Mouse (Mus musculus): ENCODE results near the gene Sfswap. TPM values are rescaled to one million over a fixed set of nuclear protein-coding genes. Genes with fewer than 3 reads are reported as not detected.
"Not testable (repeated sequence)": the region's sequence is repeated elsewhere in the genome, so short reads cannot be mapped to it uniquely, and the experiment has no call there.

Sfswap gene
- polyA plus RNA-seq, 1 experiment from 2014 or later = 71.8 TPM

DNA sequence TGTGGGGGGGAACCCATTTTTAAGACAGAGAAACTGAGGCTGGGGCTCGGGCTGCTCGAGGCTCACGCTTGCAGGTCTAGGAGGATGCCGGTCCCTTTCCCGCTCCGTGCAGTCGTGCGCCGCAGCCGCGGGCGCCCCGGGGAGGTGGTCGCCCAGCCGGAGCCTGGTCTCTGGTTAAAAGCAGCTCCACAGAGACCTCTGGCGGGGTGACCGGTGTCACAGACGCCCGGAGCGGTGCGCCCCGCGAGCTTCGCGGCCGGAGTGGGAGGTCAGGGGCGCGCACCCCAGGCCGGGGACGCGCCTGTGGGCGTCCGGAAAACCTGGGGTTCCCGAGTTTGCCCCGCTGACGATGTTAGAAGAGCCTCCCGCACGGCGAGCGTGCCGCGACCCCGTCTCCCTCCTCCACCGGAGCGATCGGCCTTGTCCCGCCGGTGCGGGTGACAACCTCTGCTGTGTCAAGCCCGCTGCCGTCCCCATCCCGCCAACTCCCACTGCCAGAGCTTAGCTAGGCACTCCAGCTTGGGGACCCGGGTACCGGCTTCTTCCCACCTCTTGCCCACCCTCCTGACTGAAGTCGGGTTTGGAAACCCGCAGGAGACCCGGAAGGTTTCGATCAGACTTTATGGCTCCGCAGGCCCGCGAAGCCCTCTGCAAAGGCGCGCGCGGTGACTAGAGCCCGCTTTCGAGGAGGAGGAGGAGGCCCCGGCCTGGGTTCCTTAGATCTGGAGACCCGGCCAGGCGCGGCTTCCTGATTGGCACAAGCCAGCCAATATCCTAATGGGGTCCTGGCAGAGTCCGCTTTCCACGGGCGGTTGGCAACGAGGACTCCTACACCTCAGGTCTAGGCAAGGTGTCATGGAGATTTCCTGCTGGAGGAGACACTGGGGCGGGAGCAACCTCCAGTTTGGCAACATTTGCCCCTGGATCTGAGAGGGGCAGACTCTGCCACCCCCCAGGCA lies 83.8 kb downstream of the Sfswap start:
- peaks cover 37% of the 10 kb centered on the region for H3K27me3 ChIP-seq
- DNase-seq (ENCODE audit: low read depth, low spot score) = no peak
- ChIA-PET CTCF (interaction anchor here (0.6 to 2.3 kb wide), 7 partner anchors 8 to 523 kb away, joined by 3 to 11 read pairs (median 3); no protein-coding TSS in a partner anchor), POLR2A (no interaction called here)
- in situ Hi-C loops (cut with MboI; ENCODE audit: low pct_unique_long_range_greater_than_20kb) = loop anchor here (5.0 to 10.0 kb wide), 4 partner anchors 170 to 523 kb away; no protein-coding TSS in a partner anchor
- peak; percentile 0 for ATAC-seq
- TF ChIP-seq CTCF (IDR thresholded peaks at IDR 0.05) = no peak

GRCm38 (mm10) chr5:129586016-129586415 lies 85.0 kb downstream of the Sfswap start:
- ATAC-seq (peak; percentile 33), DNase-seq (ENCODE audit: low read depth, low spot score) (no peak)
- no peak for TF ChIP-seq CTCF (IDR thresholded peaks at IDR 0.05)
- peaks cover 42% of the 10 kb centered on the region for H3K27me3 ChIP-seq
- ChIA-PET POLR2A (no interaction called here), CTCF (interaction anchor here (0.6 to 2.3 kb wide), 19 partner anchors 13 to 527 kb away, joined by 3 to 11 read pairs (median 3); no protein-coding TSS in a partner anchor)
- in situ Hi-C loops (cut with MboI; ENCODE audit: low pct_unique_long_range_greater_than_20kb) = loop anchor here (5.0 to 10.0 kb wide), 4 partner anchors 171 to 524 kb away; no protein-coding TSS in a partner anchor

DNA sequence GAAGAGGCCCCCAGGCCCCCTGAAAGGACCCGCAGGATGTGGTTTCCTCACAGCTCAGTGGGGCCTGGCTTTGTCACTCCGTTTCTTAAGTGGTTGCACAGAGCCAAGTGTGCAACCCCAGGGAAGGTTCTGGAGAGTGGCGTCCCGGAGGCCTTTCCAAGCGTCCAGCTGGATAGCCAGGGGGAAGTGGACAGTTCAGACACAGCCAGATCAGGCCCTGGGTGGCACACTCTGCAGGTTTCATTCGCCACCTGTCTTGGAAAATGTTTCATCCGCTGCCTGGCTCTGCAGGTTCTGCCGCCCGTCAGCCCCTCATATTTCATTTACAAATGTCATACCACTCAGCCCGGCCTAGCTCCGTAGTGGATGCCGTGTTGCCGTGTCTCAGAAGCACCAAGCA lies 85.5 kb downstream of the Sfswap start:
- peaks cover 46% of the 10 kb centered on the region for H3K27me3 ChIP-seq
- no peak for TF ChIP-seq CTCF (IDR thresholded peaks at IDR 0.05)
- ATAC-seq (no peak), DNase-seq (ENCODE audit: low read depth, low spot score) (no peak)
- in situ Hi-C loops (cut with MboI; ENCODE audit: low pct_unique_long_range_greater_than_20kb) = loop anchor here (5.0 to 10.0 kb wide), 4 partner anchors 172 to 524 kb away; no protein-coding TSS in a partner anchor
- CTCF ChIA-PET = interaction anchor here (0.6 to 2.3 kb wide), 19 partner anchors 13 to 527 kb away, joined by 3 to 11 read pairs (median 3); no protein-coding TSS in a partner anchor
- POLR2A ChIA-PET = no interaction called here

GRCm38 (mm10) chr5:129590915-129591314 lies 89.9 kb downstream of the Sfswap start:
- ATAC-seq (no peak), DNase-seq (ENCODE audit: low read depth, low spot score) (no peak)
- in situ Hi-C loops (cut with MboI; ENCODE audit: low pct_unique_long_range_greater_than_20kb) = no loop called here
- TF ChIP-seq CTCF (IDR thresholded peaks at IDR 0.05) = no peak
- ChIA-PET CTCF (interaction anchor here (1.4 kb wide), 1 partner anchor 528 kb away, joined by 5 read pairs; no protein-coding TSS in a partner anchor), POLR2A (no interaction called here)
- peaks cover 46% of the 10 kb centered on the region for H3K27me3 ChIP-seq

DNA sequence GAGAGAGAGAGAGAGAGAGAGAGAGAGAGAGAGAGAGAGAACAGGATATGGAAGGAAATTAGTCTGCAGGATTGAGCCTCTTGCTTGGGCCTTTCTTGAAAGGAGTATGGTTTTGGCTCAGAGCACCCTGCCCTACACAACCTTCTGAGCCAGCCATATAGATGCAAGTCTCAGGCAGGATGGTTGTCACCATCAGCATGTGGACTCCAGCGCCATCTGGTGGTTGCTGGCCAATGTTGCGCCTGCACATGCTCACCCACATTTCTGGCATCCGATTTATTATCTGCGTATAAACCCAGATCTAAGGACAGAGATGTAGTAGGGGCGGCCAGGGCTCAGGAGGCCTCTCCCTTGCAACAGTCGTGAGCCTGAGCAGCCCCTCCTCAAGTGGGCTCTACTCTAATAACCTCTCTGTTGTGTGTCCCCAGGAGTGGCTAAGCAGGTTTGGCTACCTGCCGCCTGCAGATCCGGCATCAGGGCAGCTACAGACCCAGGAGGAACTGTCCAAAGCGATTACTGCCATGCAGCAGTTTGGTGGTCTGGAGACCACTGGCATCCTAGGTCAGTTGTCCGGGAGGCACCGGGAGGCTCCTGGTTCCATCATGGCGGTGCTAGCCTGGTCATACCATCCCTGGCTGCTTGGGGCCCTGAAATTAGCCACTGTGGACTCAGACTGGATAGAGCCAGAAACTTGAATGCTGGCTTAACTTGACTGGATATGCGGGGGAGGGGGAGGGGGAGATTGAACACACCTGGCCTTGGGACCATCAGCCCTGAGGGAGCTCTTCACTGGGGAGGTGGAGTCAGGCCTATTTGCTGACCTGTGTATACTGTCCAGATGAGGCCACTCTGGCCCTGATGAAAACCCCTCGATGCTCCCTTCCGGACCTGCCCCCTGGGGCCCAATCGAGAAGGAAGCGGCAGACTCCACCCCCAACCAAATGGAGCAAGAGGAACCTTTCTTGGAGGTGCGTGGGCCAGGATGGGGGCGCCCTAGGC lies 93.4 kb downstream of the Sfswap start:
- in situ Hi-C loops (cut with MboI; ENCODE audit: low pct_unique_long_range_greater_than_20kb) = no loop called here
- TF ChIP-seq CTCF (IDR thresholded peaks at IDR 0.05) = no peak
- peaks cover 26% of the 10 kb centered on the region for H3K27me3 ChIP-seq
- ChIA-PET CTCF (interaction anchor here (0.7 to 2.3 kb wide), 6 partner anchors 8 to 798 kb away, joined by 3 to 8 read pairs (median 6); no protein-coding TSS in a partner anchor), POLR2A (interaction anchor here (0.7 kb wide), 1 partner anchor 42 kb away, joined by 10 read pairs; no protein-coding TSS in a partner anchor)
- ATAC-seq (peak; percentile 55), DNase-seq (ENCODE audit: low read depth, low spot score) (no peak)

GRCm38 (mm10) chr5:129602071-129602487 lies 101.1 kb downstream of the Sfswap start:
- ChIA-PET CTCF (interaction anchor here (0.7 to 1.9 kb wide), 6 partner anchors 9 to 424 kb away, joined by 3 to 7 read pairs (median 4); no protein-coding TSS in a partner anchor), POLR2A (no interaction called here)
- peaks cover 23% of the 10 kb centered on the region for H3K27me3 ChIP-seq
- no peak for DNase-seq (ENCODE audit: low read depth, low spot score)
- peak; percentile 68 for TF ChIP-seq CTCF (IDR thresholded peaks at IDR 0.05)
- peak; percentile 77 for ATAC-seq
- in situ Hi-C loops (cut with MboI; ENCODE audit: low pct_unique_long_range_greater_than_20kb) = no loop called here

DNA sequence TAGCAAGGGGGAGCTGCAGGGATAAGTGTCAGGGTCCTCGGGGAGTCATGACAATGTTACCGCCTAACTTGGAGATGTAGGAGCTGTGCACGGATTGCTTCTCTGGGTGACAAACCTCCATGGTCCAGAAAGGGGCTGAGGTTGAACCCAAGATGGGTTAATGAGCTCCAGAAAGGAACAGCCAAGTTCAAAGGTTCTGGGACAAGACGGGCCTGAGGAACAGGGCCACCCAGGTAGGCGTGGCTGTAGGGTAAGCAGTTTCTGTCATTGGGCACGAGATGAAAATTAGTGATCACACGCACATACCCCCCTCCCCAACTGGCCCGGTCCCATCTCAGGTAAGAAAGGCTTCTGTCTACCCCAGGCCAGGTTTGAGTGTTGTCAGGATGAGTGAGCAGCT lies 106.5 kb downstream of the Sfswap start:
- ATAC-seq = no peak
- H3K27me3 ChIP-seq = peaks cover 26% of the 10 kb centered on the region
- ChIA-PET CTCF (interaction anchor here (1.4 kb wide), 1 partner anchor 577 kb away, joined by 3 read pairs; no protein-coding TSS in a partner anchor), POLR2A (no interaction called here)
- DNase-seq (ENCODE audit: low read depth, low spot score) = no peak
- in situ Hi-C loops (cut with MboI; ENCODE audit: low pct_unique_long_range_greater_than_20kb) = no loop called here
- TF ChIP-seq CTCF (IDR thresholded peaks at IDR 0.05) = no peak

GRCm38 (mm10) chr5:129611060-129611459 lies 110.0 kb downstream of the Sfswap start:
- H3K27me3 ChIP-seq = peaks cover 26% of the 10 kb centered on the region
- ATAC-seq (peak; percentile 57), DNase-seq (ENCODE audit: low read depth, low spot score) (no peak)
- ChIA-PET POLR2A (interaction anchor here (0.5 kb wide), 1 partner anchor 181 kb away, joined by 3 read pairs; no protein-coding TSS in a partner anchor), CTCF (interaction anchor here (0.7 to 1.5 kb wide), 8 partner anchors 9 to 168 kb away, joined by 3 to 4 read pairs (median 4); partner anchors contain the start of gene Nipsnap2)
- peak; percentile 81 for TF ChIP-seq CTCF (IDR thresholded peaks at IDR 0.05)
- in situ Hi-C loops (cut with MboI; ENCODE audit: low pct_unique_long_range_greater_than_20kb) = loop anchor here (5.0 kb wide), 1 partner anchor 111 kb away; no protein-coding TSS in a partner anchor

- in situ Hi-C loops (cut with MboI; ENCODE audit: low pct_unique_long_range_greater_than_20kb); POLR2A ChIA-PET; H3K27me3 ChIP-seq; DNase-seq (ENCODE audit: low read depth, low spot score): not testable (repeated sequence)
- peak; percentile 48 for ATAC-seq
- TF ChIP-seq CTCF (IDR thresholded peaks at IDR 0.05) = peak; percentile 79
- CTCF ChIA-PET = interaction anchor here (1.1 to 1.4 kb wide), 2 partner anchors 103 to 107 kb away, joined by 4 to 5 read pairs; no protein-coding TSS in a partner anchor
Measured at GRCm38 (mm10) chr5:129620600-129620999, 119.6 kb downstream of the Sfswap start.

Other genes with a start within 250 kb of the Sfswap start
- gene Mmp17, start 82.9 kb downstream of the Sfswap start, polyA plus RNA-seq (2021) = 0.81 TPM
- gene Zfp11, start 168.9 kb downstream of the Sfswap start, polyA plus RNA-seq (2021) = 5.5 TPM
- gene Sept14, start 207.3 kb downstream of the Sfswap start, polyA plus RNA-seq (2021) = 0.09 TPM
- gene Mrps17, start 214.3 kb downstream of the Sfswap start, polyA plus RNA-seq (2021) = 76.7 TPM
- 244 TPM for gene Nipsnap2, start 223.8 kb downstream of the Sfswap start, polyA plus RNA-seq (2021)